Mouse (Mus musculus): ENCODE data around the gene Gipc3.
A peak's percentile ranks its signal among the peaks of the same experiment; 100 is the strongest.

Gene Gipc3

DNA sequence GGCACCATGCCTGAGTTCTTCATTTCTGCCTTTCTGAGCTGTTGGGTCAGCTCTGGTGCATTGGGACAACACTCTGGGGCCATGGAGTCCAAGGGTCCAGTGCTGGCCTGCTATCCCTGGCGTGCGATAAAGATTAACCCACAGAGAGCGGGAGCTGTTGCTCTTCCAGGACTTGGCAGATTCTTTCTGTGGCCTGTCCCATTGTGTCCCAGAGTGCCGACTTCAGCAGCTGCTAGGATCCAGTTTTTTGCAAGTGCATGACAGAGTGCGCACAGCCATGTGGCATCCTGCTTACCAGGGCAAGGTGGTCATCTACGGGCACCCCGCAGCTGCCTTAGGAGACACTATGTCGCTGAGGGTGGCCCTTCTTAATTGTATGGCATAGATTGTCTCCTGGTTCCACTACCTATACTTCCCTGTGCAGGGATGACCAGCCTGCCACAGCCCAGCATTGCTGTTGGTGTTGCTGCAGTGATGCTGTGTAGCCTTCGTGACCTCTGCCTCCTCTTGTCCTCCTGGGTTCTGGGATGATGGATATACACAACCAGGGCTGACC is 42.6 kb downstream of the Gipc3 start:
- no peak for DNase-seq (ENCODE audit: low read depth)

DNA sequence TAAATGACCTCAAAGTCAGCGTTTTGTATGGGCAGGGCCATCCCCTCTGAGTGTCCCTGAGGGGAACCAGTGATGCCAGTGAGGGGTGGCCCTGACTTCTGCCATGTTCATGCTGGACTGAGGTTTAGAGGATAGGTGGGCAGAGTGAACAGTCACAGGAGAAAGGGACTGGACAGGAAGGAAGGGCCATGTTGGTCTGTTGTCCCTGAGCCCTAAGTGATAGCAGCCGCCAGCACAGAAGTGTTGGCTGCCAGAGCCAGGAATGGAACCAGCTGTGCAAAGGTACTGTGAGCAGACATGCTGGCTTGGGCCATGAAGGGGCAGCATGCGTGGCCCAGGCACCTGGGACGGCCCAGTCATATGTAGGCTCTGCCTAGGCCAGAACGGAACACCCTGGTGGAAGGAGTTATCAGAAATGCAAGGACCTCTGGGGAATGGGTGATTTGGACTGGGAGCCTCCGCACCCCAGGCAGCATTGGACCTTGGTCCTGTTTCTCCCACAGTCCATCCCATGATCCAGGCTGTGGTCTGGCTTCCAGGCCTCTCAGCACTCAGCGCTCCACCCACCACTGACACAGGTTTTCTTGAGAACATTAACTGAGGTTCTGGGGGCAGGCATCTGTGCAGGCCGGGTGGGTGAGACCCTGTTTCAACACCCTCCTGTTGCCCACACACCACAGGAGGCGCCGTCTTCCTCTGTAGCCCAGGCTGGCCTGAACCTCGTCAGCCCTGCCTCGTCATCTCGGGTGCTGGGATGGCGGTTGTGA is 43.3 kb downstream of the Gipc3 start:
- no peak for DNase-seq (ENCODE audit: low read depth)

DNA sequence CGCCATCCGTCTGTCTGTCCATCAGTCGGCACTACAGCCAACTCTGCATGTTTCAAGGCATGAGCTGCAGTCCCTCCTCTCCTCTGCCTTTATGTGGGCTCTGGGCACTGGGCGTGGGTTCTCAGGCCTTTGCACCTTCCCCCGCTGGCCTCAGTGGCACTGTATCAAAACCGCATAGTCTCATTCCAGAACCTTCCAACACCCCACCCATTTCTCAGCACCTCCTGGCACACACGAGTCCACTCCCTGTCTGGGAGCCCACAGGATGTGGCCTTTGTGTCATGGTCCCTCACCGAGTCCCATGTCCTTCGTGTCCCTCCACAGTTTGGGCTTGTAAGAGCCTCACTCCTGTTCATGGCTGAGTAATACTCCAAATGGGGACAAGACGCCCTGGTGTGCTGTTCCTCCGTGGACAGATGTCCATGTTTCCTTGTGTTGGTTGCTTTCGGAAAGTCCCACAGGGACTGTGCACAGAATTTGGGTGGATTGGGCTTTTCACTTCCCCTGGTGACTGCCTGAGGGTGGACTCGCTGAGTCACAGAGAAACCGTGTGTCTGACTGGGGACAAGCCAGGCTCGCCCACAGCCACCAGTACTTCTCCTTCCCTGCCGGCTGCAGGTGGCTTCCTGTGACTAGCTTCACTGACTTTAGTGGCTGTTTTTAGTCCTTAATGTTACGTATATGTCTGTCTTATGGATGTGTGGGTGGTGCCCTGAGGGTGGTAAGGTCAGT is 44.5 kb downstream of the Gipc3 start:
- no peak for DNase-seq (ENCODE audit: low read depth)

DNA sequence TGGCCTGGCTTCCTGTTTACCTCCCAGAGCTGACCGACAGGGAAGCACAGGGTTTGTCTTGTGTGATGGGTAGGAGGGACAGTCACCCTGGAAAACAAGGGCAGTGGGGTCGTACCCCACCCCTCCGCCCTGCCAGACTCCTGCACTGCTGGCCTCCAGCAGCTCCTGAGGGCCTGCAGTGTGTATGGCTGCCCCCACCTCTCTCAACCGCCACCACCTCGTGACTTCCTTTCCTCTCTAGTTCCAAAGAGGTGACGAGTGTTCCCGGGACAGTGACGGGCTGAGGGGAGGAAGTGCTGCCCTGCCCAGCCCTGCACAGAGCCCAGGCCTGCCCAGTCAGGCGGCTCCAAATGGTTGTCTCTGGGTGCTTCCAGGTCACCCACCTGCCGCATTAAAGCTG is 45.2 kb downstream of the Gipc3 start:
- no peak for DNase-seq (ENCODE audit: low read depth)

DNA sequence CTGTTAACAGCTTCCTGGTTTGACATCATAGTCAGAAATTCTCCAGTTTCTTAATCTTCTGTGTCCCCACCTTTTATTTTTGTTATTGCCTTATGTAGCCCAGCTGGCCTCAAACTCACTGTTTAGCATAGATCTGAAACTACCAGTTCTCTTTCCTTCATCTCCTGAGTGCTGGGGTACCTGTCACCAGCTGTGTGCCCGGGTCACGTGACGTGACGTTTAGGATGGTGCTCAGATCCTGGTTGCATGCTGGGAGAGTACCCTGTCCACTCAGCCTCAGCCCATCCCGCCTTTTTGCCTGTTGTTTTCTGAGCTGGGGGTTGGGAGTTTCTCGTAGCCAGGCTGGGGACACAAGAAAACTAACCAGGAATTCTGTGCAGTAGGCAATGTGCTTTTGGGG is 45.8 kb downstream of the Gipc3 start:
- no peak for DNase-seq (ENCODE audit: low read depth)

DNA sequence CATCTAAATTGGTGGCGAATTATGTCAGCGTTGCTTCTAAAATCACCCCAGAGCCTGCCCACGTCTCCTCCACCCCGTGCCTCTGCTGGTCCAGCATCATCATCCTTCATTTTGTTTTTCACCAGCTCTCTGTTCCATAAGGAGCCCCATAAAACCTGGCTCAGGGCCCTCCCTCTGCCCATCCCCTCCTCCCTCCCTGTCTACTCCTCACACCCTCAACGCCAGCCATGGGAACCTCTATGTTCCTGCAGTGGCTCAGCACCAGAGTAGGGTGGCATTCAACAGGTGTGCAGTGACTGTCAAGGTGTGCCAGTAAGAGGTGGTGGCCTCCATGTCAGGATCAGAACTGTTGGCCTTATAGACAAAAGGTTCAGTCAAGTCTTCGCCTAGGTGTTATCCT is 47.9 kb downstream of the Gipc3 start:
- no peak for DNase-seq (ENCODE audit: low read depth)

DNA sequence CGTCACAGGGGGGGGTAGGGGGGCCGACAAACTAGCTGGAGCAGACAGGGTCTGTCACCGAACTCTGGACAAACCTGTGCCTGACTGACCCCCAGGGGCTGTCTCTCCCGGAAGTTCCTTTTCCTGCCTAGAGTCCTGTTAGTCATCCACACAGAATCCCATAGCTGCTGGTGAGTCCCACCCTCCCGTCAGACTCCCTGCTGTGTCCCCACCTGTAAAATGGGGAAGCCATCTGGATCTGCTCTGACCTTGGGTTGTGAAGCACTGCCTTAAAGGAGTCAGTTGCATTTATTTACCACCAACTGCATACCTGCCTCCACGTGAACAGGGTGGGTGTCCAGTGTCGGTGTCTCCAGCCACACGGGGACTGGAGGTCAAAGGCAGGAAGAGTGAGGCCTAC is 48.6 kb downstream of the Gipc3 start:
- DNase-seq (ENCODE audit: low read depth): no peak

DNA sequence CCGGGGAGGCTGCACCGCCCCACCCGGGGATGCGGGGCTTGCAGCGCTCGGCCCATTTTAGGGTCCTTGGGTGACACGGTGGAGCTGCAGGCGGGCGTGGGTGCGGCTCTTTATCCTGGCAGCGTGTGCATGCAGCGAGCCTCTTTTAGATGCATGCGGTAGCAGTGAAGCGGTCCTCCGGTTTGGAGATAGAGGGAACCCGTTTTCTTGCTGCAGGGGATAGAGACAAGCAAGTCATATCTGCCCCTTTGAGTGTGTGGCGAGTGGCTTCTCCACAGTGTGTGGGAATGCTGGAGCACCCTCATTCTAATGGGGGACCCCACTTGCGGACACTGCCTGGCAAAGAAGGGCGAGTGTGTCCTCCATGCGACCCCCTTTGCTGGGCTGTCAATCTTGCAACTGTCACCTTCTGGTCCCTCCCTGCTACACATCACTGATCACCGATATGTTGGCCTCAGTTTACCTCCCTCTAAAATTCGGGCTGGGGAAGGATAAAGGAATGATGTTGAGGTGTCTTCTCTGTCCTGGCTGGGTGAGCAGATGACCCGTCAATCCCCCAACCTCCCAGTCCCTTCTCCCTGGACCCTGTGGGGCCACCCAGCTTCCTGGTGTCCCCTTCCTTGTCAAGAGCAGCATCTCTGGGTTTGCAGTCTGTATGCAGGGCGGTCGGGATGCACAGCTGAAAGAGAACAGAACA is 49.6 kb downstream of the Gipc3 start:
- DNase-seq (ENCODE audit: low read depth): peak; percentile 48

DNA sequence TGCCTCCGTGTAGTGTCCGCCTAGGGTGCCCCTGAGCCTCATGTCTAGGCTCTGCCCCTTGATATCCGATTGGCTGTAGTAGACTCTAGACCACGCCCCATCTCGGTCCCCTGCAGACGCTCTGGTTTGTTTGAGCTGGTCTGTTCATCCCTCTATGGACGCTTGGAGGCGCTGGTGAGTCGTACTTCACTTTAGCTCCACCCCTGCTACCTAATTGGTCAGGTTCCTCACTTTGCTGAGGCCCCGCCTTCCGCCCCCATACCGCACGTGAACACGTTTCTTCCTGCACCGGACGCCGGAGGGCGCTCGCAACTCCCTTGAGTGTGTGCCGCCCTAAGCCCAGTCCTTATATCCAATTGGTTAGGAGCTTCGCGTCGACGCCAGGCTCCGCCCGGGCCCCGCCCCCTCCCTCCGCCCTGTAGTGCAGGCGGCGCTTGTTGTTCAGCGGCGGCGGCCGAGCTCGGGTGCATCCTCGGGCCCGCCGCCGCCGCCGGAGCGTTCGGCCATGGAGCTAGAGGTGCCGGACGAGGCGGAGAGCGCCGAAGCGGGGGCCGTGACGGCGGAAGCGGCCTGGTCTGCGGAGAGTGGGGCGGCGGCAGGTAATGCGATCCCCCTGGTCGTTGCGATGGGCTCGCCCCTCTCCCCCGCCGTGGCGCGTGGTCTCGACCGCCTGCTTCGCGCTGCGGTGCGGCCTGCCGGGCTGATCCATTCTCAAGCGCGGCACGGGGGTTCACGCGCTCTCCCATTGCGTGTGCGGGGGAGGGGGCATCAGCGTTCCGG is 50.3 kb downstream of the Gipc3 start, which contains the start of gene Pip5k1c:
Pip5k1c (plus strand) TSS at position 410 of the 780 bp plus-strand sequence.
- peak; percentile 100 for DNase-seq (ENCODE audit: low read depth)

DNA sequence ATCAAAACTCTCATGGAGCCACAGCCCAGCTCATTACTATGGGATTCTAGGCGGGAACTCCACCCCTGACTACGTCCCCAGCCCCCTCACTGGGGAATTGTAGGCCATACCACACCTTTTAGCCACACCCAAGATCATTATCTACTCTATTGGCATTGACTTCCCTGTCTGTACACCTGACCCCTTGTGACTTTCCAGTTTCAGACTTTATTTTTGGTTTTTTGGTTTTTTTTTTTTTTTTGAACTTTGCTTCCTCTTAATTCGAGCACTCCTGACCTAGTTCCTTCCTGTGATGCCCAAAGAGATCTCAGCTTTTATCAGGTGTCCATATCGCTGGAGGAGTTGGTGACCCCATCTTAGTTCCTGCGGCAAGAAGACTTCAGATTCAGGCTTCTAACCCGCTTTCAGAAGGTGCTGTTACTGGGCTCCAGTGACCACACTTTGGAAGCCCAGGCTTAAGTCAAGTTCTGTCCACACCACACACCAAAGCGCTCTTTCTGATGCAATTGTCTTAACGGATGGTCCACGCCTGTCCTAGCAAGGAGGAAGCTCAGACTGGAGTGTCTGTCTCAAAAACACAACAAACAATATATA is 51.5 kb downstream of the Gipc3 start, which contains the start of gene Tjp3:
Tjp3 (minus strand) TSS at position 71 of the 594 bp plus-strand sequence.
- no peak for DNase-seq (ENCODE audit: low read depth)

DNA sequence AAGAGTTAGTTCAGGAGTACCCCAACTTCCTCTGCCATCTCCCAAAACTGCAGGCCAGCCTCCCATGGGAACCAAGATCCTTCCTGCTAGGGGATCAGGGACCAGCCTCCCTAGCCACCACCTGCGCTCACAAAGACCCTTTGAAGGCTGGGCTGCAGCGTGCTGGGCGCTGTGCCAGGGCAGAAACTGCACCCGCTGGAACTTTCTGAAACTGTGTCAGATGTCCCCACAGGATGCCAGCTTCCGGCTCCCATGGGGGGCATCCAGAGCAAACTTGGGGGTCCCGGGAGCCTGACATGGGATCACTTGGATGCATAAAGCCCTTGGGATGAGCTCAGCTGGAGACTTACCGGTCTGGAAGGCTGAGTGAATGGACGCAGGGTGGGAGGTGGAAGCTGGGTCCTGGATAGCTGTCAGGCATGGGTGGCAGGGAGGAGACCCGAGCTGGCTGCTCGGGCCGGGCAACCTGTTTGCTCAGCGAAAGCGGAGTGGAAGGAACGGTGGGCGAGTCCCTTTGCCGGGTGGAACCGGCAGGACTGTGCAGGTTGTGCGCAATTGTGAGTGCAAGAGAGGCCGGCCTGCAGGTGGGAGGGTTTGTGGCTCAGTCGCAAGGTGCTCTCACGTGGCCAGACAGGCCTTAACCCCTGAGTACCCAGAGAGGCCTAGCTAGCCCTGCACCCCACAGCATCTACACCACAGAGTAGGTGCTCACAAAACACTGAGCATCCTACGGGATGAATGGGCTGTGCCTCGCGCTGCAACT is 52.2 kb downstream of the Gipc3 start:
- DNase-seq (ENCODE audit: low read depth): no peak

DNA sequence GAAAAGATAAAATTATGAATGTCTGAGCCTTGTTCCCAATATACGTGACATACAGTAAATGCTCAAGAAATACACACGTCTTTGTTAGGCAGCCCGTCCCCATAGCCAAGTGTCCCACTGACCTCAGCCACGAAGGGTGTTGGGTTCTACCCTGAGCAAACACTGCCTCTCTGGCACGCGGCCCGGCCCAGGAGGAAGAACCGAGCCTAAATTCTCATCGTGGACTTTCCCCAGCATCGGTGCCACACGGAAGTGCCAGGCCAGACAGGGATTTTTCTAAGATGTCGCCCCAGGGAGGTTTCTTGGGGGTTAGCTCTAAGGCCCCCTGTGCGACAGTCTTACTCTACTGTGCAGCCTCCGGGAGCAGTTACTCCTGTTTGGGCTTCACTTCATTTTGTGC is 53.3 kb downstream of the Gipc3 start:
- DNase-seq (ENCODE audit: low read depth): no peak

DNA sequence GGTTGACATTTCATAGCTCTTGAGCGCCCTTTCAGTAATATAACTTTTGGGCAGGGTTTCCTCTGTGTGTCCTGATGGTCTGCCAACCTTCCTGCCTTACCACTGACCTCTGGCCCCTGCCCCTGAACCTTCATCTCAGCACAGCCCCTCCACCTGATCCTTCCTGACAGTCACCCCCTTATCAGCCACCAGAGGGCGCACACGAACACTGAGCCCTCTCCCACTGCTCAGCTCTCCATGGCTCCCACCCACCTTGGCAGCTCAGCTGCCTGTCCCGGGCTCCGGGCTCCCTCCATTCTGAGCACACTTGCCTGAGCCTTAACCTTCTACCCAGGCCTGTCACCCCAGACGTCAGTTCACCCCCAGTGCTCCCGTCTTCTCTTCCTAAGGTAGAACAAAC is 53.8 kb downstream of the Gipc3 start:
- peak; percentile 47 for DNase-seq (ENCODE audit: low read depth)

DNA sequence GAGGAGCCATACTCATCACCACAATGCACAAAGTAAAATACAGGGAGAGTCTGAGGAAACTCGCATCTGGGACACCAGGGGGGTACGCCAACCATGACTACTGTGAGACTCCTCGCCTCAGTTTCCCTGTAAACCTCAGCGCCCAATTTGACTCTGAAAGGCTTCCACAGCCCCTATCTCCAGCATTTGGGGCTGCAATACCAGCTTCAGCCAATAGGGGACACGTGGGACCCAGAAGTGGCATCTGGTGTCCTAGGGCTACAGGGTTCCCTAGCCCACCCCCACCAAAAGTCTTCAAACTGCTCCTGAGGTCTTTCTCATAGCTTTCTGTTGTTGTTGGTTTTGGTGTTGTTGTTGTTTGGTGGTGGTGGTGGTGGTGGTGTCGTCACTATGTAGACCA is 54.5 kb downstream of the Gipc3 start:
- peak; percentile 43 for DNase-seq (ENCODE audit: low read depth)

DNA sequence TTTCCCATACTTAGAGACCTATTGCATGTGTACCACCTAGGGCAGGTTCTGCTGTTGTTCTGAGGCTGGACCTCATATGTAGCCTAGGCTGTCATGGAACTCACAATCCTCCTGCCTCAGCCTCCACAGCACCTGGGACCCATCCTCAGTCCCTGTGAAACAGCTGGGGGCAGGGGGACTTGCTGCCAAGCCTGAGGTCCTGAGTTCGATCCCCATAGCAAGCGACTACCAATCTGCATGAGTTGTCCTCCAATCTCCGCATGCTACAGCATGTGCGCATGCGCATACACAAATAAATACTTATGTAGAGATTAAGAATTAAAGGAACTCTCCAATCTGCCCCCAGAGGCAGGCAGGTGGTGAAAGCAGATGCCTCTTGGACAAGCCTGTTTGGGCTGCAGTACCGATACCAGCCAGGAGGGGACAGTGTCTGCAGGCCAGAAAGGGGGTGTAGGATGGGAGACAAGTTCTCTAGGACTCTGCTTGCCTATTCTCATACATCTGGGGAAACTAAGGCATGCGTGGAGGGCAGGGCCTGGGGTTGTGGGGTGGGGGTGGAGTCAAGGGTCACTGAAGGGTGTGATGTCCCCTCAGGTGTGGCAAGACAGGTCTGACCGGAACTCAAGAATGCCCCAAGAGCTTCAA is 55.4 kb downstream of the Gipc3 start:
- DNase-seq (ENCODE audit: low read depth): peak; percentile 76

DNA sequence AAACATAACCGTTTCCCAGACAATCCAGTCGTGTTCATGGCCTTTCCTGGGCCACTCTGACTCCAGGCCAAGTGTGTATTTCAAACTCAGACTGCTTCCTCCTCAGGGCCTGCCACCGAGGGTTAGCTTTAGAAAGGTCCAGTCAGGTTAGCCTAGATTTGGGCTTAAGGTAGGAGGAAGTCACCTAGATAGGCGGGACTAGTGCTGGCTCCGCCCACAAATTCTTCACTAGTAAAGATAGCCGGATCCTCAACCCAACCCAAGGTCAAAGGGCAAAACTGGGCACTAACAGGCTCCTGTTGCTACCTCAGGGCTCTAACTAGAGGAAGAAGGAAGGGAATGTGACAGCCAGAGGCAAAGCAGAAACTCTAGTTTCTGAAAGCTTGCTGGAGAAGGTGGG is 56.5 kb downstream of the Gipc3 start:
- no peak for DNase-seq (ENCODE audit: low read depth)

DNA sequence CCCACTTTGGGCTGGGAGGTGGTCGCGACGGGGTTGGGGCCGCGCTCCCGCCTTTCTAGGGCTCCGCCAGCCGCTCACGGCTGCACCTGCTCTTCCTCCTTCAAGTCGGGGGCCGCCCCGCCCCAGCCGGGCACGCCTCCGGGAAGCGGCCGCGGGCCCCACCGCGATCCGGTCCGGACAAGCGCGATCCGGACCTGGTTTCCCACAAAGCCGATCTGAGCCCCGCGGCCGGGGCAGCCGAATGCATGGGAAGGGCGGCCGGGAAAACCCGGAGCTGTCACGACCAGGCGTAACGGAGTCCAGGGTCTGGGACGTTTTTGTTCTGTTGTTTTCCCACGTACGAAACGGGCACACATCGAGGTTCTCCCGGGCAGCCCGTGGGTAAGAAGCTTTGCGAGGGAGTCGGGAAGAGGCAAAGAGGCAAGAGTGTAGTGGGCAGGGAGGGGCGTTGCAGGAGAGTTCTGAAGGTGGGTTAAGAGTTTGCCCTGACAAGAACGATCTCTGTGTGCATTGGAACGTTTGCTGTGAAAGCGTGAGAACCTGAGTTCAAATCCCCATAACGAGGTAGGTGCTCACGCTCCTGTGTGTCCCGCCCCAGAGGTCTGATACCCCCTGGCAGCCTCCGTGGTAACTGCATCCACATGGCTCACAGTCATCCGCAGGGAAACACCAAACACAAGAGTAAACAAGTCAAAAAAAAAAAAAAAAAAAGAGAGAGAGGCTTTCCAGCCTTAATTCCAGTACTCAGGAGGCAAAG is 57.2 kb downstream of the Gipc3 start:
- peak; percentile 88 for DNase-seq (ENCODE audit: low read depth)

All from c-Kit-positive CD71-positive TER-119-negative erythroid progenitor cells, embryonic 14.5 days (primary cell).